Mouse (Mus musculus) heart, embryonic 16.5 days (tissue): ENCODE measurements around the gene L1td1. TPM values are rescaled to one million over a fixed set of nuclear protein-coding genes. Genes with fewer than 3 reads are reported as not detected.

Source experiments
- ATAC-seq: fragments of 200-750 bp; cut with Nextera tagmentation; replicated peaks from 2 replicates; pipeline ENCODE4 v1.8.0; 2017; ENCODE audit warnings: moderate number of reproducible peaks; ENCODE audit not compliant: insufficient read depth, low FRiP score; ENCODE audit errors: extremely low read depth
- H3K27ac ChIP-seq: fragments of 300-500 bp; sonication (generic); 2 replicates; pipeline ENCODE4 v1.5.1; 2014; ENCODE audit warnings: mild to moderate bottlenecking, low read length, control low read depth, moderate library complexity
- H3K27me3 ChIP-seq: fragments of 300-500 bp; sonication (generic); 2 replicates; pipeline ENCODE4 v1.6.1; 2014; ENCODE audit warnings: low read length, mixed read lengths; ENCODE audit not compliant: control insufficient read depth, insufficient read depth
- H3K36me3 ChIP-seq: fragments of 300-500 bp; sonication (generic); 2 replicates; pipeline ENCODE4 v1.6.1; 2014; ENCODE audit not compliant: control insufficient read depth, insufficient read depth
- H3K4me1 ChIP-seq: fragments of 300-500 bp; sonication (generic); 2 replicates; pipeline ENCODE4 v1.6.1; 2014; ENCODE audit warnings: low read length, mixed read lengths; ENCODE audit not compliant: control insufficient read depth, insufficient read depth
- H3K4me2 ChIP-seq: fragments of 300-500 bp; sonication (generic); 2 replicates; pipeline ENCODE4 v1.6.1; 2014; ENCODE audit warnings: low read depth, mild to moderate bottlenecking, control low read depth, low read length
- H3K4me3 ChIP-seq: fragments of 300-500 bp; sonication (generic); 2 replicates; pipeline ENCODE4 v1.5.1; 2014; ENCODE audit warnings: mild to moderate bottlenecking, control low read depth, low read length
- H3K9ac ChIP-seq: fragments of 300-500 bp; sonication (generic); 2 replicates; pipeline ENCODE4 v1.6.1; 2014; ENCODE audit warnings: low read length, control low read depth
- H3K9me3 ChIP-seq: fragments of 300-500 bp; sonication (generic); replicated peaks from 2 replicates; pipeline ENCODE4 v1.6.1; 2016; ENCODE audit warnings: low read length; ENCODE audit not compliant: control insufficient read depth
- WGBS: fragments of 180-500 bp; shearing (Covaris S2); extraction: QIAGEN DNeasy Blood & Tissue Kit; methylation state at CpG from one replicate; pipeline ENCODE4 v1.1.7; 2014; 5-methylcytosine and 5-hydroxymethylcytosine counted together
- polyA plus RNA-seq: library from polyadenylated mRNA; unstranded; fragments of >200 nt; fragmentation: Nextera tagmentation; extraction: Ambion mirVana; gene quantifications from 2 replicates; pipeline ENCODE4 v1.2.1, GENCODE M21; 2015

L1td1 gene
- 0.05 TPM in 1 of 2 replicates, not detected in the other for polyA plus RNA-seq

DNA sequence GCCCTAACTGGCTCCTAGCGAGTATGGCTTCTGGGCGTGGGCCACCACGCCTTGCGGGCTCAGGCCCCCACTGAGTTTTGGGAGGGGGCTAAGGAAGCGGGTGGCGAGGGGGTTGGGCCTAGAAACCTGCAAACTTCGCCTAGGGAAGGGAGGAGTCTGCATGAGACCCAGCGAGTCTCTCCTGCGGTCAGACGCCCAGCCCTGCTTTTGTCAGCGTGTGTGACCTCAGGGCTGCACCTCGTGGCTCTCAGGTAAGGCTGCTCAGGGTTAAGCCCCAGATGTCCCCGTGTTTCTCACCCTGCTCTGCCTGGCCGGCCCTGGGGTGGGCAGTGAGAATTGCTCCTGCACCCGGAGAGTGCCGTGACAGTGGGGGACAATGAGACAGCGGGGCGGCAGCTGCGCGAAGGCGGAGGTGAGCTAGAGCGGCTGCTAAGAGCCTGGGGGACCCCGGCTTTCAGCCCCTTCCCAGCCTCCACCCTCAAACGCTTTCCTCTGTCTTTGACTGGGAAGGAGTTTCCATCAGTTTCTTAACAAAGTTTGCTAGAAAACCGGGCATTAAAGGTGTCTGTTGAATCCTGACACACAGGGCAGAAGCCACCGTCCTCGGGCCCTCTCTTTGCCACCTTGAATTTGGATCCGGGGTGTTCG lies at the start of gene L1td1:
TSS of gene L1td1 (plus strand) at position 145 of the 648 bp plus-strand sequence.
- Histone ChIP-seq H3K4me1 (peaks cover 13% of the 10 kb centered on the region), H3K27ac (no peak within 1 kb of the TSS), H3K4me3 (peak within 1 kb of the TSS; percentile 40), H3K27me3 (peaks cover 12% of the 10 kb centered on the region), H3K4me2 (peak within 1 kb of the TSS; percentile 62), H3K9me3 (no peaks in the 10 kb centered on the region), H3K9ac (peak within 1 kb of the TSS; percentile 39), H3K36me3 (no peaks in the 10 kb centered on the region)
- no peak for ATAC-seq
- WGBS = 11% methylated on average over 29 of the region's 29 CpGs

GRCm38 (mm10) chr4:98677506-98677905 lies 49.0 kb upstream of the L1td1 start:
- ATAC-seq = no peak

GRCm38 (mm10) chr4:98686678-98687267 lies 39.8 kb upstream of the L1td1 start:
- H3K9ac ChIP-seq = no peak overlapping the region
- H3K9me3 ChIP-seq = peaks cover 6% of the 10 kb centered on the region; the same call in 1 of the 2 replicates
- H3K27ac ChIP-seq = no peak overlapping the region
- no peaks in the 10 kb centered on the region for H3K27me3 ChIP-seq
- H3K4me1 ChIP-seq = no peaks in the 10 kb centered on the region
- no peak overlapping the region for H3K4me3 ChIP-seq
- 81% methylated on average over 11 of the region's 11 CpGs for WGBS
- H3K4me2 ChIP-seq = no peak overlapping the region
- ATAC-seq = no peak
- peaks cover 12% of the 10 kb centered on the region for H3K36me3 ChIP-seq

More at GRCm38 (mm10) chr4:98677506-98677905, 49.0 kb upstream of the L1td1 start:
- no peak overlapping the region for H3K27ac ChIP-seq
- H3K4me1 ChIP-seq = no peaks in the 10 kb centered on the region
- no peaks in the 10 kb centered on the region for H3K36me3 ChIP-seq
- H3K27me3 ChIP-seq = no peaks in the 10 kb centered on the region
- no peak overlapping the region for H3K9ac ChIP-seq
- no peaks in the 10 kb centered on the region for H3K9me3 ChIP-seq
- H3K4me3 ChIP-seq = no peak overlapping the region
- WGBS = 77% methylated on average over 9 of the region's 9 CpGs
- H3K4me2 ChIP-seq = no peak overlapping the region

- no peak for ATAC-seq
- Histone ChIP-seq H3K27me3 (no peaks in the 10 kb centered on the region), H3K4me2 (no peak overlapping the region), H3K9me3 (peaks cover 6% of the 10 kb centered on the region; the same call in 1 of the 2 replicates), H3K36me3 (peaks cover 12% of the 10 kb centered on the region), H3K4me1 (no peaks in the 10 kb centered on the region), H3K4me3 (no peak overlapping the region), H3K27ac (no peak overlapping the region), H3K9ac (no peak overlapping the region)
- 92% methylated on average over 11 of the region's 11 CpGs for WGBS
Observed at GRCm38 (mm10) chr4:98688116-98688515, 38.4 kb upstream of the L1td1 start.

GRCm38 (mm10) chr4:98688520-98688919 lies 38.0 kb upstream of the L1td1 start:
- Histone ChIP-seq H3K9me3 (peaks cover 6% of the 10 kb centered on the region; the same call in 1 of the 2 replicates), H3K27me3 (no peaks in the 10 kb centered on the region), H3K9ac (no peak overlapping the region), H3K4me2 (no peak overlapping the region), H3K4me3 (no peak overlapping the region), H3K36me3 (peaks cover 12% of the 10 kb centered on the region), H3K4me1 (peaks cover 2% of the 10 kb centered on the region; the same call in 1 of the 2 replicates), H3K27ac (no peak overlapping the region)
- WGBS = 88% methylated on average over 9 of the region's 9 CpGs
- ATAC-seq = no peak

DNA sequence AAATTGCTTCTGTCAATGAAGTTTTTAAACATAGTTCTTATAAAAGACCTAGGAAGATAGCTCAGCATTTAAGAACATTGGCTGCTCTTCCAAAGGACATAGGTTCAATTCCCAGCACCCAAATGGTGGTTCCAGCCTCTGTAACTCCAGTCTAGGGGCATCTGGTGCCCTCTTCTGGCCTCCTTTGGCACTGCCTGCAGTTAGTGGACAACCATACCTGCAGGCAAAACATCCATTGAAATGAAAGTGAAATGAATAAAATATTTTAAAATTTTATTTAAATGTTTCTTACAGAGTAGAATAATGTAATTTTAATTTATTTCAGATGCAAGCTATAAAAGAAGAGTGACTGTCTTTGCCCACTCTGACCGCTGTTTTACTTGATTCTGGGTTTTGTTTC lies 36.5 kb upstream of the L1td1 start:
- no peak overlapping the region for H3K27ac ChIP-seq
- no peak for ATAC-seq
- WGBS = 95% methylated on average over 1 of the region's 1 CpGs
- peaks cover 4% of the 10 kb centered on the region; the same call in 1 of the 2 replicates for H3K4me1 ChIP-seq
- H3K4me2 ChIP-seq = no peak overlapping the region
- no peaks in the 10 kb centered on the region for H3K27me3 ChIP-seq
- peaks cover 12% of the 10 kb centered on the region for H3K36me3 ChIP-seq
- no peak overlapping the region for H3K9ac ChIP-seq
- peaks cover 6% of the 10 kb centered on the region; the same call in 1 of the 2 replicates for H3K9me3 ChIP-seq
- H3K4me3 ChIP-seq = no peak overlapping the region

- no peak overlapping the region for H3K9ac ChIP-seq
- no peaks in the 10 kb centered on the region for H3K27me3 ChIP-seq
- H3K27ac ChIP-seq = no peak overlapping the region
- WGBS = 20% methylated on average over 9 of the region's 9 CpGs
- H3K4me2 ChIP-seq = no peak overlapping the region
- H3K9me3 ChIP-seq = peaks cover 6% of the 10 kb centered on the region; the same call in 1 of the 2 replicates
- no peak for ATAC-seq
- H3K4me3 ChIP-seq = no peak overlapping the region
- H3K4me1 ChIP-seq = peaks cover 4% of the 10 kb centered on the region; the same call in 1 of the 2 replicates
- H3K36me3 ChIP-seq = peaks cover 8% of the 10 kb centered on the region
Observed at GRCm38 (mm10) chr4:98693465-98694185, 32.9 kb upstream of the L1td1 start.

DNA sequence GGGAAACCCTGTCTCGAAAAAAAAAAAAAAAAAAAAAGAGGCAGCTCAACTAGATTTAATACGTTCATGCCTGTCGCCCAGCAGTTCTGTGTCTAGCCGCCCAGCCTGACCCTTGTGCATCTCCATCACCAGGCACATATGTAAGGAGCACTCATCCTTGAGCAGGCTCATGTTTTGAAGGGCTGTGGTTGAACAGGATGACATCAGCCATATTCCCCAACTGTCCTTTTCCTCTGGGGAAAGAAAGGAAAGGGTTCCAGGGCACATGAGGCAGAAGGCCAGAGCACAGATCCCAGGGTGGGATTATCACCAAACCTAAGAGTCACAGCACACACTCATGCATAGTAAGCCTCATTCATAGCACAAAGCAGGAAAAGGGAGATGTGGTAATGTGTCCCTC lies 28.6 kb upstream of the L1td1 start:
- H3K36me3 ChIP-seq = no peaks in the 10 kb centered on the region
- no peak for ATAC-seq
- no peak overlapping the region for H3K4me3 ChIP-seq
- no peak overlapping the region for H3K27ac ChIP-seq
- no peak overlapping the region for H3K4me2 ChIP-seq
- WGBS = 80% methylated on average over 4 of the region's 4 CpGs
- no peaks in the 10 kb centered on the region for H3K27me3 ChIP-seq
- H3K9ac ChIP-seq = no peak overlapping the region
- no peaks in the 10 kb centered on the region for H3K9me3 ChIP-seq
- H3K4me1 ChIP-seq = peaks cover 11% of the 10 kb centered on the region

- H3K4me1 ChIP-seq = peaks cover 7% of the 10 kb centered on the region; the same call in 1 of the 2 replicates
- 56% methylated on average over 3 of the region's 3 CpGs for WGBS
- H3K9me3 ChIP-seq = no peaks in the 10 kb centered on the region
- no peaks in the 10 kb centered on the region for H3K27me3 ChIP-seq
- H3K4me2 ChIP-seq = no peak overlapping the region
- no peak overlapping the region for H3K9ac ChIP-seq
- H3K36me3 ChIP-seq = no peaks in the 10 kb centered on the region
- ATAC-seq = no peak
- no peak overlapping the region for H3K4me3 ChIP-seq
- H3K27ac ChIP-seq = no peak overlapping the region
Observed at GRCm38 (mm10) chr4:98698921-98699320, 27.6 kb upstream of the L1td1 start.
